Mouse (Mus musculus): ENCODE measurements around the gene Palm2. TPM values are rescaled to one million over a fixed set of nuclear protein-coding genes. Genes with fewer than 3 reads are reported as not detected.

Palm2 gene
- polyA plus RNA-seq, 1 experiment from 2014 or later, result 2.7 TPM

- no peaks in the 10 kb centered on the region for H3K4me1 ChIP-seq (ENCODE audit: control insufficient read depth, insufficient read depth, low read length)
- H3K4me3 ChIP-seq (ENCODE audit: low read length), result no peak overlapping the region
- no peak overlapping the region for H3K9ac ChIP-seq (ENCODE audit: low read depth, low read length)
- H3K9me3 ChIP-seq (ENCODE audit: control insufficient read depth, low read length), result no peaks in the 10 kb centered on the region
- H3K36me3 ChIP-seq (ENCODE audit: control insufficient read depth, insufficient read depth, low read length), result no peaks in the 10 kb centered on the region
- H3K27ac ChIP-seq (ENCODE audit: low read length), result no peak overlapping the region
- no peak for ATAC-seq
- H3K4me2 ChIP-seq (ENCODE audit: low read depth, low read length), result no peak overlapping the region
- H3K27me3 ChIP-seq (replicated peaks; ENCODE audit: control insufficient read depth, insufficient read depth, low read length), result no peaks in the 10 kb centered on the region
- 84% methylated on average over 5 of the region's 5 CpGs for WGBS
Measured at GRCm38 (mm10) chr4:57632386-57632785, 198.3 kb downstream of the Palm2 start.

GRCm38 (mm10) chr4:57633052-57633451 is 199.0 kb downstream of the Palm2 start:
- Histone ChIP-seq H3K9me3 (ENCODE audit: control insufficient read depth, low read length) (no peaks in the 10 kb centered on the region), H3K27ac (ENCODE audit: low read length) (no peak overlapping the region), H3K4me3 (ENCODE audit: low read length) (no peak overlapping the region), H3K27me3 (replicated peaks; ENCODE audit: control insufficient read depth, insufficient read depth, low read length) (no peaks in the 10 kb centered on the region), H3K4me2 (ENCODE audit: low read depth, low read length) (no peak overlapping the region), H3K4me1 (ENCODE audit: control insufficient read depth, insufficient read depth, low read length) (peaks cover 2% of the 10 kb centered on the region; the same call in 1 of the 2 replicates), H3K9ac (ENCODE audit: low read depth, low read length) (no peak overlapping the region), H3K36me3 (ENCODE audit: control insufficient read depth, insufficient read depth, low read length) (no peaks in the 10 kb centered on the region)
- no peak for ATAC-seq
- whole genome bisulfite sequencing, result 93% methylated on average over 7 of the region's 7 CpGs

- Histone ChIP-seq H3K4me3 (ENCODE audit: low read length) (no peak overlapping the region), H3K36me3 (ENCODE audit: control insufficient read depth, insufficient read depth, low read length) (no peaks in the 10 kb centered on the region), H3K27ac (ENCODE audit: low read length) (no peak overlapping the region), H3K27me3 (replicated peaks; ENCODE audit: control insufficient read depth, insufficient read depth, low read length) (no peaks in the 10 kb centered on the region), H3K9ac (ENCODE audit: low read depth, low read length) (no peak overlapping the region), H3K4me2 (ENCODE audit: low read depth, low read length) (no peak overlapping the region), H3K9me3 (ENCODE audit: control insufficient read depth, low read length) (no peaks in the 10 kb centered on the region), H3K4me1 (ENCODE audit: control insufficient read depth, insufficient read depth, low read length) (peaks cover 4% of the 10 kb centered on the region; the same call in 1 of the 2 replicates)
- WGBS, result 64% methylated on average over 1 of the region's 1 CpGs
- ATAC-seq, result no peak
Measured at GRCm38 (mm10) chr4:57634956-57635355, 200.9 kb downstream of the Palm2 start.

GRCm38 (mm10) chr4:57636782-57637482 is 202.9 kb downstream of the Palm2 start:
- Histone ChIP-seq H3K4me3 (ENCODE audit: low read length) (no peak overlapping the region), H3K4me2 (ENCODE audit: low read depth, low read length) (no peak overlapping the region), H3K9me3 (ENCODE audit: control insufficient read depth, low read length) (no peaks in the 10 kb centered on the region), H3K9ac (ENCODE audit: low read depth, low read length) (no peak overlapping the region), H3K27me3 (replicated peaks; ENCODE audit: control insufficient read depth, insufficient read depth, low read length) (no peaks in the 10 kb centered on the region), H3K4me1 (ENCODE audit: control insufficient read depth, insufficient read depth, low read length) (peaks cover 4% of the 10 kb centered on the region; the same call in 1 of the 2 replicates), H3K27ac (ENCODE audit: low read length) (no peak overlapping the region), H3K36me3 (ENCODE audit: control insufficient read depth, insufficient read depth, low read length) (no peaks in the 10 kb centered on the region)
- no peak for ATAC-seq
- whole genome bisulfite sequencing, result 55% methylated on average over 9 of the region's 9 CpGs

- no peaks in the 10 kb centered on the region for H3K36me3 ChIP-seq (ENCODE audit: control insufficient read depth, insufficient read depth, low read length)
- H3K27ac ChIP-seq (ENCODE audit: low read length), result no peak overlapping the region
- H3K9me3 ChIP-seq (ENCODE audit: control insufficient read depth, low read length), result no peaks in the 10 kb centered on the region
- peak; percentile 59; the same call in 1 of the 2 replicates for ATAC-seq
- 15% methylated on average over 24 of the region's 24 CpGs for WGBS
- peak overlapping the region; percentile 57 for H3K4me2 ChIP-seq (ENCODE audit: low read depth, low read length)
- no peak overlapping the region for H3K9ac ChIP-seq (ENCODE audit: low read depth, low read length)
- no peaks in the 10 kb centered on the region for H3K27me3 ChIP-seq (replicated peaks; ENCODE audit: control insufficient read depth, insufficient read depth, low read length)
- peak overlapping the region; percentile 34 for H3K4me3 ChIP-seq (ENCODE audit: low read length)
- peaks cover 4% of the 10 kb centered on the region; the same call in 1 of the 2 replicates for H3K4me1 ChIP-seq (ENCODE audit: control insufficient read depth, insufficient read depth, low read length)
Measured at GRCm38 (mm10) chr4:57637636-57638386, 203.8 kb downstream of the Palm2 start.

- Histone ChIP-seq H3K4me1 (ENCODE audit: control insufficient read depth, insufficient read depth, low read length) (peaks cover 4% of the 10 kb centered on the region; the same call in 1 of the 2 replicates), H3K9ac (ENCODE audit: low read depth, low read length) (no peak overlapping the region), H3K4me3 (ENCODE audit: low read length) (no peak overlapping the region), H3K4me2 (ENCODE audit: low read depth, low read length) (no peak overlapping the region), H3K27ac (ENCODE audit: low read length) (no peak overlapping the region), H3K36me3 (ENCODE audit: control insufficient read depth, insufficient read depth, low read length) (no peaks in the 10 kb centered on the region), H3K27me3 (replicated peaks; ENCODE audit: control insufficient read depth, insufficient read depth, low read length) (no peaks in the 10 kb centered on the region), H3K9me3 (ENCODE audit: control insufficient read depth, low read length) (no peaks in the 10 kb centered on the region)
- 79% methylated on average over 9 of the region's 9 CpGs for WGBS
- no peak for ATAC-seq
Measured at GRCm38 (mm10) chr4:57638941-57639340, 204.9 kb downstream of the Palm2 start.

GRCm38 (mm10) chr4:57640222-57640621 is 206.2 kb downstream of the Palm2 start:
- Histone ChIP-seq H3K4me2 (ENCODE audit: low read depth, low read length) (peak overlapping the region; percentile 14; the same call in 1 of the 2 replicates), H3K27ac (ENCODE audit: low read length) (no peak overlapping the region), H3K36me3 (ENCODE audit: control insufficient read depth, insufficient read depth, low read length) (no peaks in the 10 kb centered on the region)

GRCm38 (mm10) chr4:57640971-57641370 is 206.9 kb downstream of the Palm2 start:
- Histone ChIP-seq H3K9ac (ENCODE audit: low read depth, low read length) (no peak overlapping the region), H3K27ac (ENCODE audit: low read length) (no peak overlapping the region), H3K36me3 (ENCODE audit: control insufficient read depth, insufficient read depth, low read length) (no peaks in the 10 kb centered on the region), H3K4me2 (ENCODE audit: low read depth, low read length) (no peak overlapping the region), H3K27me3 (replicated peaks; ENCODE audit: control insufficient read depth, insufficient read depth, low read length) (no peaks in the 10 kb centered on the region), H3K4me3 (ENCODE audit: low read length) (no peak overlapping the region), H3K9me3 (ENCODE audit: control insufficient read depth, low read length) (no peaks in the 10 kb centered on the region), H3K4me1 (ENCODE audit: control insufficient read depth, insufficient read depth, low read length) (peaks cover 4% of the 10 kb centered on the region; the same call in 1 of the 2 replicates)
- WGBS, result 85% methylated on average over 3 of the region's 3 CpGs
- no peak for ATAC-seq

More at GRCm38 (mm10) chr4:57640222-57640621, 206.2 kb downstream of the Palm2 start:
- no peak for ATAC-seq
- peaks cover 4% of the 10 kb centered on the region; the same call in 1 of the 2 replicates for H3K4me1 ChIP-seq (ENCODE audit: control insufficient read depth, insufficient read depth, low read length)
- WGBS, result 30% methylated on average over 7 of the region's 7 CpGs
- no peak overlapping the region for H3K4me3 ChIP-seq (ENCODE audit: low read length)
- no peak overlapping the region for H3K9ac ChIP-seq (ENCODE audit: low read depth, low read length)
- no peaks in the 10 kb centered on the region for H3K9me3 ChIP-seq (ENCODE audit: control insufficient read depth, low read length)
- H3K27me3 ChIP-seq (replicated peaks; ENCODE audit: control insufficient read depth, insufficient read depth, low read length), result no peaks in the 10 kb centered on the region

- H3K4me2 ChIP-seq (ENCODE audit: low read depth, low read length), result no peak overlapping the region
- H3K4me3 ChIP-seq (ENCODE audit: low read length), result no peak overlapping the region
- H3K4me1 ChIP-seq (ENCODE audit: control insufficient read depth, insufficient read depth, low read length), result no peaks in the 10 kb centered on the region
- no peaks in the 10 kb centered on the region for H3K27me3 ChIP-seq (replicated peaks; ENCODE audit: control insufficient read depth, insufficient read depth, low read length)
- no peak for ATAC-seq
- no peaks in the 10 kb centered on the region for H3K9me3 ChIP-seq (ENCODE audit: control insufficient read depth, low read length)
- H3K36me3 ChIP-seq (ENCODE audit: control insufficient read depth, insufficient read depth, low read length), result no peaks in the 10 kb centered on the region
- no peak overlapping the region for H3K27ac ChIP-seq (ENCODE audit: low read length)
- H3K9ac ChIP-seq (ENCODE audit: low read depth, low read length), result no peak overlapping the region
- 84% methylated on average over 1 of the region's 1 CpGs for WGBS
Measured at GRCm38 (mm10) chr4:57650994-57651393, 216.9 kb downstream of the Palm2 start.

All from intestine, embryonic 16.5 days (tissue).